Mouse (Mus musculus) ES-Bruce4 (cell line): ENCODE results near the gene Hspb3.

Source experiments
- EP300 ChIP-seq: IDR thresholded peaks from 2 replicates; pipeline ENCODE4 v1.6.1; 2011; ENCODE audit warnings: low read depth, low read length; ENCODE audit not compliant: insufficient read depth
- POLR2A ChIP-seq: IDR thresholded peaks from one replicate; pipeline ENCODE4 v1.8.1; 2011; ENCODE audit warnings: low read length; ENCODE audit not compliant: insufficient read depth

DNA sequence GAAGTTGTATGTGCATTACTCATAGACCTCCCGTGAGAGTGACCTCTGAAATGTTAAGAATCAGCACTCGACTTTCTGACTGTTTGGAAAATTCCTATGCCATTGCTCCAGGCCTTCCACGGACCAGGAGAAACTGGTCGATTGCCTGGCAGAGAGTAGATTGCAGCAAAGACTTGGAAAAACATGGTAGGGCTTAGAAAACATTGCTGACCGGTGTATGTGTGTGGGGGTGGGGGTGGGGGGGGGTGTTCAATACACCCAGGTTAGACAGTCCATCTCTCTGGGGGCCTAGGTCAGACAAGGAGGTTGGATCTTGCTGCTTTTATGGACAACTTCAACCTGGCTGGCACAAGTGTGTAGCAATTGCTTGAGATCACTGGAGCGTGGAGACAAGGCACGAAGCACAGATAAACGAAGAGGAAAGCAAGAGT, 23.2 kb upstream of the Hspb3 start:
- TF ChIP-seq POLR2A (no peak), EP300 (no peak)
